Mouse (Mus musculus) left cerebral cortex, postnatal 14 days (tissue): ENCODE data around the gene Hes7. TPM values are rescaled to one million over a fixed set of nuclear protein-coding genes. Genes with fewer than 3 reads are reported as not detected.

Experiments
- DNase-seq, 2 experiments: peaks; one replicate each; pipeline ENCODE4 v3.0.0; 2021 to 2022; ENCODE audit warnings: low spot score in 2 of 2, mixed read lengths in 1 of 2
- intact Hi-C: fragments of 180-260 bp; cut with DNase I; formaldehyde crosslinking; loops from one replicate; pipeline ENCODE4 v1.15.1; 2025
- long read RNA-seq, 2 experiments: library from polyadenylated mRNA; stranded (forward); transcript quantifications; one replicate each; pipeline ENCODE4 v2.0.0; 2021
- total RNA-seq, 2 experiments: library from RNA; stranded (reverse); gene quantifications; 2 replicates each; pipeline ENCODE4 v1.2.3; 2021

The Hes7 gene
- total RNA-seq, result under 1 TPM; 0.55 to 0.70 TPM
- long read RNA-seq, experiment 1, partial matches to known transcripts, result 1 of 2 reads
- long read RNA-seq, experiment 1, other reads (novel, unspliced or antisense), result 1 of 2 reads
- long read RNA-seq, experiment 2, partial matches to known transcripts, result 0 of 1 reads
- long read RNA-seq, experiment 2, other reads (novel, unspliced or antisense), result 1 of 1 reads

DNA sequence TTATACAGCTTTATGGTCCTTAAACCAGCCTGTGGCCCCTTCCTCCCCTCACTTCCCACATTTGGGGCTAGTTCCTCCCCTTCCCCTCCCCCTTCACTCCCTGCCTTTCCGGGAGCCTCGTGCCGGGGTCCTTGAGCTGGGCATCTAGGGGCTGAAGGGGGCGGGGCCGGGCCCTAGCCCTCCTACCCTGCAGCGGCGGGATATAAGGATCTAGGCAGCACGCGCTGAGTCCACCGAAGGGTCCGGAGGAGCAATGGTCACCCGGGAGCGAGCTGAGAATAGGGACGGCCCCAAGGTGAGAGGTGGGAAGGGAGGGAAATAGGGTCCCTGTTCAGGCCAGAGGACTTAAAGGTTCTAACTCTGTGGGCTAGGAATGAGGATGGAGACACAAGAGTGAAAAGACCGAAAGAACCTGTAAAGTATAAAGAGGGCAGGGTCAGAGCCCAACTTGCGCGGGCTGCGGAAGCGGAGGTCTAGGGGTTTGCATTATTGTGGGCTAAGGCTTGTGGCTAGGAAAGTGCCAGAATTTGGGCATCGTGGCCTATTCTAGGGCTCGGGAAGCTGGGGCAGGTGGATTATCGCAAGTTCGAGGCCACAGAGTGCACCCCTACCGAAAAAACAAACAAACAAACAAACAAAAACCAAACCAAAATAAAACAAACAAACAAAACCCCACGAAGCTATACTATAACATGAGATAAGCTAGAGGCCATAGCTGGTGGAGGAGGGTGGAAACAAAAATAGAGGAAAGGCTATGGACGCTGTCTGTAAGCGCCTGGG is at the start of gene Hes7:
Hes7 (plus strand) TSS at position 184 of the 780 bp plus-strand sequence.
- no peak for DNase-seq
- intact Hi-C loops, result loop anchor here (5.0 kb wide), 1 partner anchor 247 kb away; the partner anchor contains the start of gene Chd3

DNA sequence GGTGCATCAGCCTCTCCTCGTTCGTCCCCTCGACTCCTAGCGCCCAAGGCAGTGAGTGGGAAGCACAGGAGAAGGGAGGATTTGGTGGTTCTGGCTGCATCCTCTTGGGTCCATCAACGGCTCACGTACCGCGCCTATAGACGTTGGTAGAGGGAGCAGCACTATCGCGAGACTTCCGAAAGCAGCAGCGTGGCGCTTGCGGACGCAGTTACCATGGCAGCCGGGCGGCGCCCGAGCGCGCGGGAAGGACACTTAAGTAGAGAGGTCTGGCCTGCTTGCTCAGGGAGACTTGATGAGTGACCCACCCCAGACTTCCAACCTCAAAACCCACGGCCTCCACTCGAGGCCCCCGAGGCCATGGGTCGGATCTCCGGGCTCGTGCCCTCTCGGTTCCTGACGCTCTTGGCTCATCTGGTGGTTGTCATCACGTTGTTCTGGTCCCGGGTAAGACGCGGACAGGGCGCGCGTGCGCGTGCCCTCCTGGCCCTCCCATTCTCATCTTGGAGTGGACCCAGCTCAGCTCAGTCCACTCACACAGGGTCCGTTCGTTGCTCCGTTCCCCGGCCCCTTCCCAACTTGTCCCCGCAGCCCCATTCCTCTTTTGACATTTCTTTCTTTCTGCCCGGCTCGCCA is 49.5 kb upstream of the Hes7 start, which contains the start of gene Tmem107:
Tmem107 (plus strand) TSS at position 217 of the 633 bp plus-strand sequence.
- DNase-seq, result peak; percentile 94 to 95
- intact Hi-C loops, result loop anchor here (2.0 kb wide), 1 partner anchor 16 kb away; no protein-coding TSS in a partner anchor

DNA sequence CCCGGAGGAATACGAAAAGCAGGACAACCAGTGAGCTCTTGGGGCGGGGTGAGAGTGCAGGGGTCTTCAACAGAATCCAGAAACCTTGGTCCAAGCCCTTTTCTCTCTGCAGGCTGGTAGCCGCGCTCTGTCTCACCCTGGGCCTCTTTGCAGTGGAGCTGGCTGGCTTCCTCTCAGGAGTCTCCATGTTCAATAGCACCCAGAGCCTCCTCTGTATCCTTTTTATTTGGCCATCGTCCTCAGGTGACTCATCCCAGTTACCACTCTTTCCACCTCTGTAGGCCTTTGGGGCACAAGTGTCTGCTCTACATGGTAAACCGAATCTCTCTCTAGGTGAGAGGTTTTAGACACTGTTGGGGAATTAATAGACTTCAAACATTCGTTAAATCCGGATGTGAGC is 48.9 kb upstream of the Hes7 start:
- DNase-seq, result no peak
- intact Hi-C loops, result loop anchor here (2.0 kb wide), 1 partner anchor 16 kb away; no protein-coding TSS in a partner anchor

DNA sequence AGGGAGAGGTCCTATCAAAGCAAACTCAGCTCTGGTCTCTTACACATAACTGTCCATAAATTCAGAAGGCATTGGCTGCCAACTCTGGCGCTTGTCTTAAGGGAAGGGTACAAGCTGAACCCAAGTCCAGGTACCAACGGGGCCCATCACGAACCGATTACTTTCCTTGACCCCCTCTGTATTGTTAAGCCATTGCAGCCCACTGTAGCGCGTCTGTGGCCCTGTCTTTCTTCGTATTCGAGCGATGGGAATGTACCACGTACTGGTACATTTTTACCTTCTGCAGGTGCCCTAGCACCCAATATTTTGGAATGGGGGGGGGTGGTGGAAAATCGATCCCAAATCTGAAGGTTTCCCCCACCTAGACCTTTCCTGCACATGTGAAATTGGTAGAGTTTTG is 48.0 kb upstream of the Hes7 start:
- intact Hi-C loops, result no loop called here
- no peak for DNase-seq

DNA sequence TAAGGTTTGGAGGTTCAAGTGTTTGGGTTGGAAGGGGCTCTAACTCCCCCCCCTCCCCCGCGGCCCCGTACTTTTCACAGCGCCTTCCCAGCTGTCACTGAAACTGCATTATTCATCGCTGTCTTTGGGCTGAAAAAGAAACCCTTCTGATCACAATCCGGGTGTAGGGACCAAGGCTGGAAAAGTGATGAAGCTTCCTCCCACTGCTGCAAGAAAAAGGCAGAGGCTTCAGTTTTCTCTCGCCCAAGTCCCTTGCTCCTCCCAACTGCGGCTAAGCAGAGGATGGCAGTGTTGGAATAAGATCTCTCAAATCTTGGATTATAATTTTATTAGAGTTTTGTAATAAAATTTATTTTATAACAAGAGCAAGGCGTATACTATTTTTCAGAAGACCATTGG is 47.5 kb upstream of the Hes7 start:
- no peak for DNase-seq
- intact Hi-C loops, result no loop called here

DNA sequence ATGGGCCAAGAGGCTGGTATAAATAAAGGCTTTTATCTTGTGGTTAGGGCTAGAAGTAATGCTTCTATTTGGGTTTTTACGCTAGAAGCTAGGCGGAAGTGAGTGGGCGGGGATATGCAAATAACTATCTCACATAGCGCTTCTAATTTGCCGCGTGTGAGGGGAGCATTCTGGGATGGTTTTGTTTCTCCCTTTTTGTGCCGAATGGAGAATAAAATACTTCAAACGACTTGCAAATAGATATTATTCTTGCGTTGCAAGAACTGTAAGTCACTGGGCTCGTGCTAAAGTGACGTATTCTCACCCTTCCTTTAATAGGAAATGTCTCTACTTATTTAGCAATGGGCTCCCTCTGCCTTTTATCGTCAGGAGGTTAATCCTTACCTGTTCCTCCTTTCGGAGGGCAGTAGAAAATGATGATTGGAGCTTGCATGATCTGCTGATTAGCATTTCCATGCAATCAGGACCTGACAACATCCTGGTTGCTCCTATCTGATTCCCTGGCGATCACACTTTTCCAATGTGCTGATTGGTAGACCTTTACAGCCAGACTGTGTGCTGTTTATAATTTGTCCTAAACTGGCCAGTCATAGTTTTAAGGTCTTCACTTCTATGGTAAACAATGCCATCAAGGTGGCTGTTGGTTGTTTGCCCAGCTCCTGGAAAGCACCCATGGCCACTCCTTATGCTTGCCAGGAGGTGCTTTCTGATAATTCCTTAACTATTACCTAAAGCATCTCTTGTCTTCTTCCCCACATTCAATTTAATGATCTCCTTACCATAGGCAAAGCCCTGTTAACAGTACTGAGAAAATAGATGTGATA is 46.9 kb upstream of the Hes7 start:
- peak; percentile 89 to 97 for DNase-seq
- intact Hi-C loops, result no loop called here

DNA sequence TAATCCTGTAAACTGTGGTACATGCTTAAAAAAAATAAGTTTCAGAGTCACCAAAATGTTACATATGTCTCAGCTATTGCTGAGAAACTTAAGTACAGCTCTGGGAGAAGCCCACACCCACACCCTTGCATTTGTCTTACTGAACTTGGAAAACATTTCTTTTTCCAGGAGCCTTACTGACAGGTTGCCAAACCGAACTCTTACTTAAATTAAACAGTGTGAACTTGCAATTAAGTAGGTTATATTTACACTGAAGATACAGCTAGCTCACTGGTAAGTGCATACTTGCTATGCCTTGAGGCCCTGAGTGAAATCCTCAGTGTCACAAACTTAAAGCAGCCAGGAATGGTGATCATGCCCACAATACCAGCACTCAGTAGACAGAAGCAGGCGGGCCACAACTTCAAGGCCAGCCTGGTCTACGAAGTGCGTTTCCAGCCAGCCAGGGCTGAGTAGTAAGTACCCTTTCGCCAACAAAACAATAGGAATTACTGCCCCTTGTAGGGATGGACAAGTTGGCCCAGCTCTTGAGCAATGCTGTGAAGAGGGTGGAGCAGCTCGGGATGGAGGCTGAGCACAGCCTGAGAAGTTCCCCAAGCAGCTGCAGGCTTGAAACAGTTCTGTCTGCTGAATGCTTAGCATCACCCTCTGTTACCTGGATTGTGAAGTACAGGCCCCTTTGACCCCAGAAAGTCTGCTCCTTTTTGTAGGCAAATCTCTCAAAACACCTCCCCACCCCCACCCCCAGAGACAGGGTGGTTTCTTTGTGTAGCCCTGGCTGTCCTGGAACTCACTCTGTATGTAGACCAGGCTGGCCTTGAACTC is 46.0 kb upstream of the Hes7 start:
- no peak for DNase-seq

DNA sequence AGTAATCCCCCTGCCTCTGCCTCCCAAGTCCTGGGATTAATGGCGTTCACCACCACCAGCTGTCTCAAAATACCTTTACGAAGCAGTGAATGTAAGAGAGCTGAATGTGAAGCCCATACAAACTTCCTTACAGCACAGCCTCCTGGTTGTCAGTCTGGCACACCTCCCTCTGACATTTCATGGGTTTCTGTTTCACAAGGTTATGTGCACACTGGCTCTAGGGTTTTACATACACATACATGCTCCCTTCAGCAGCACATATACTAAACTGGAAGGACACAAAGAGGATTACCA is 45.5 kb upstream of the Hes7 start:
- no peak for DNase-seq
- intact Hi-C loops, result no loop called here

More for the DNA sequence above, 46.0 kb upstream of the Hes7 start:
- intact Hi-C loops, result no loop called here

DNA sequence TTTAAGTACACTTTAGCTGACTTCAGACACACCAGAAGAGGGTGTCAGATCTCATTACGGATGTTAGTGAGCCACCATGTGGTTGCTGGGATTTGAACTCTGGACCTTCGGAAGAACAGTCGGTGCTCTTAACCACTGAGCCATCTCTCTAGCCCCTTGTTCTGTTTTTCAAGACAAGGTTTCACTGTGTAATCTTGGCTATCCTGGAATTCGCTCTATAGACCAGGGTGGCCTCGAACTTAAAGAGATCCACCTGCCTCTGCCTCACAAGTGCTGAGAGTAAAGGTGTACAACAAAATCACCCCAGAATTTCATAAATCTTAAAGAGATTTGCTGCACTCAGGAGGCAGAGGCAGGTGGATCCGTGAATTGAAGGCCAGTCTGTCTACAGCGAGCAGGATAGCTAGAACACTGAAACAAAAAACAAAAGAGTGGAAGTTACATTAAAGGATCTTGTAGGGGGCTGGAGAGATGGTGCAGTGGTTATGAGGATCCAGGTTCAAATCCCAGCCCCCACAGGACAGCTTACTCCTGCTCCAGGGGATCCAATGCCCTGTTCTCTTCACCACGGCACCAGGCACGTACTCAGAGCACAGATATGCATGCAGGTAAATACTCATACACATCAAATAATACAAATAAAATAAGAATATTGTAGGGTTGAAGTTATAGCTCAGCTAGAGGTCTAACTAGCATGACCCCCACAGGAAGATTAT is 44.3 kb upstream of the Hes7 start:
- no peak for DNase-seq
- intact Hi-C loops, result no loop called here

DNA sequence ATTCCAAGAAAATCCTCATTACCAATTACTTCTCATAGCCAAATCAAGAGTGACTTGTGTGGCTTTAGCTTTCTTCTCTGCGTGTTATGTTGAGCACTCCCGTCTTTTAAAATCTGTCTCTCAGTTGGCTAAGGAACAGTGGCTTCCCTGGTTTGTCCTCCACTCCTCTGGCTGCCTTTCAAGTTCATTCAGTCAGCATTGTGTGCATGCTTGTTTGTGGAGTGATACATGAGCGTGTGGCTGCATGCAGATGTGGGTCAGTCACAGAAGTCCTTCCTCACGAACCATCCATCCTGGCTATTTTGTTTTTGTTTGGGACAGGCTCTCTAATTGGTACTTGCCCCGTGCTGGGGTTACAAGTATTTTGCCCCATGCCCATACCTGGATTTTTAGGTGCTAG is 43.6 kb upstream of the Hes7 start:
- intact Hi-C loops, result no loop called here
- no peak for DNase-seq

DNA sequence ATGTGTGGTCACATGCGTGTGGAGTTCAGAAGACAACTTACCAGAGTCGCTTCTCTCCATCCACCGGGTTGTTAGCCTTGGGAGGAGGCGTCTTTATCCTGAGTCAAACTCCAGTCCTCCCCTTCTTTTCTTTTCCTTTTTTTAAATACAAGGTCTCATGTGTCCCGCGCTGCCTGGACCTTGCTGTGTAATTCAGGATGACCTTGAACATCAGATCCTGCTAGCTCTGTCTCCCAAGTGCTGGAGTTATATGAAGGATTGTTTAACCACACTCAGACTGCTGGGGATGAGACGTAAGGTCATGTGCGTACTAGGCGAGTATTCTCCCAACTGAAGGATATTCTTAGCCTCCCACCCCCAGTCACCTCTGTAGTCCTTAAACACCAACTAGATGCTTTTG is 42.9 kb upstream of the Hes7 start:
- intact Hi-C loops, result no loop called here
- no peak for DNase-seq

DNA sequence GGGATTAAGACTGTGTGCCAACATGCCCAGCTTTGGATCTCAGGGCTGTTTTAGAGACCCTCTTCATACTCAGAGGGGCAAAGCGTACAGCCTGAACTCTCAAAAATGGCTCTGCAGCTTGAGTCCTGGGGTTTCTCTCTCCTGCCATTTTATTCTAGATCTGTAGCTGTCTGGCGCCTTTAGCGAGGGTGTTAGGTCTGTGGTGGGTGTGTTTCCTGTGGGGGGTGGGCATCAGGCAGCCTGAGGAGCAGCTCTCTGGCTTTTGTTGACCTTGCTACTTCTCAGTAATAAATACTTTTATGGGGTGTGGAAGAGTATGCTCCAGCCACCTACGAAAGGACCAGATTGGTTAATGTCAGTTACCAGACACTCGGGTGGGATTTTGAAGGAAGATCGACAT is 42.2 kb upstream of the Hes7 start:
- intact Hi-C loops, result no loop called here
- DNase-seq, result no peak

DNA sequence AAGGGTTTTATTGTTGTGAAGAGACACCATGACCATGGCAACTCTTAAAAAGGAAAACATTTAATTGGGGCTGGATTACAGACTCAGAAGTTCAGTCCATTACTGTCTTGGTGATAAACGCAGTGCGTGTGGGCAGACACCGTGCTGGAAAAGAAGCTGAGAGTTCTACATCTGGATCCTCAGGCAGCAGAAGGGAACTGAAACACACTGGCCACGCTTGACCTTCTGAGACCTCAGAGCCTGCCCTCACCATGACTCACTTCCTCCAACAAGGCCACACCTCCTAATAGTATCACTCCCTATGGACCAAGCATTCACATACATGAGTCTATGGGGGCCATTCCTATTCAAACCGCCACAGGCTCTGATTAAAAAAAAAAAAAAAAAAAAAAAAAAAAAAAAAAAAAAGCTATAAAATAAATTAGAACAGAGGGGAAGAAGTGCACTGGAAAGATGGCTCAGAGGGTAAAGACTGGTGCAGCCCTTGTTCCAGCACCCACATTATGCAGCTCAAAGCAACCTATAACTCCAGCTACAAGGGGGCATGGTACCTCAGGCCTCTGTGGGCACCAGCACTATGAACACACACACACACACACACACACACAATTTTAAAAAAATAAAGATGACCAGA is 41.3 kb upstream of the Hes7 start:
- intact Hi-C loops, result no loop called here
- DNase-seq, result no peak

DNA sequence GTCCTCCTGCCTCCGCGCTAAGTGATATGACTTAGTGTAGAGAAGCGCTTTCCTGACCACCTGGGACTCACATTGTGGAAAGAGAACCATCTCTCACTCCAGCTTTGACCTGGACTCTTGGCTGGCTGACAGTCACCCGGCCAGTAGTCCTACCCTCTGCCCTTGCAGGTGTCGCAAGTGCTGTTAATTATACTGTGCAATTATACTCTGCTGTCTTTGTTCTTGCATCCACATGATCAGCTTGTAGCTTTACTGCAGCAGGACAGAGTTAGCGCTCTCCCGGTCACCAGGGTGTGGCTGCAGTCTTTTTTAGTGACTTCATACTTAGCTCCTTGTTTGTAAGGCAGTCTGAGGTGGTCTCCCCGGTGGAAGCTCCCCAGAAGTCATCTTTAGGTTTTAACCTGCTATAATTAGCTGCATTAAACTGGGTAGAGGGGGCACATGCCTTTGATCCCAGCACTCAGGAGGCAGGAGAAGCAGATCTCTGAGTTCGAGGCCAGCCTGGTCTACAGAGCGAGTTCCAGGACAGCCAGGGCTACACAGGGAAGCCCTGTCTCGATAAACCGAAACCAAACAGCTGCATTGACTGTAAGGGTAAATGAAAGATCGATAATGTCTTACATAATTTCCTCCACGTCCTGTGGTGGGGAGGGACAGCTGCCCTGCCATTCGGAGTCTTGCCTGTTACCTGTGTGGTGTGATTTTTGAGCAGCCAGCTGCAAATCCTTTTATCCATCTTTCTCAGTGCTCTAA is 39.9 kb upstream of the Hes7 start:
- no peak for DNase-seq
- intact Hi-C loops, result no loop called here

DNA sequence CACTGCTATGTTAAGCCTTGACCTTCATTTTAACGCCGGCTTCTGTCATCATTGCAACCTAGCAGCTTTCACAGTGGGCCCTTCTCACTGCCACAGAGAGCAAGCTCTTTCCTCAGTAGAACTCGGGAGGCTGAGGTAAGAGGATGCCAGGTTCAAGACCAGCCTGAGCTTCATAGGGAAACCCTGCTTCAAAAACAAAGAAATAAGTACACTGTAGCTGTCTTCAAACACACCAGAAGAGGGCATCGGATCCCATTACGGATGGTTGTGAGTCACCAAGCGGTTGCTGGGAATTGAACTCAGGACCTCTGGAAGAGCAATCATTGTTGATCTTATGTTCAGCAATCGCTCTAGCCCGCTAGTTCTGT is 39.4 kb upstream of the Hes7 start:
- DNase-seq, result no peak
- intact Hi-C loops, result no loop called here

DNA sequence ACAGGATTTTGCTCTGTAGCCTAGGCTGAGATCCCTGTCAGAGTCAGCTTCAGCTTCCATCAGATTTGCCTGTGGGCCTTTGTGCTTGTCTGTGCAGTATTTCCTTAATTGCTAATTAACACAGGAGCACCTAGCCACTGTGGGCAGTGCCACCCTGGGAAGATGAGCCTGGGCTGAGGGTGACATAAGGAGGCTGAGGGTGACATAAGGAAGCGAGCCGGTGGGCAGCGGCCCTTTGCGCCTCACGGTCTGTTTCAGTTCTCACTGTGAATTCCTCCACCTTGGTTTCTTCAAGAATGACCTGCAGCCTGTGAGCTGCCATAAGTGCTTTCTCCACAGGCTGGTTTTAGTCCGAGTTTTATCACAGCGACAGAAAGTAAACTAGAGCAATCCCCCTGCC is 38.6 kb upstream of the Hes7 start:
- intact Hi-C loops, result no loop called here
- no peak for DNase-seq

DNA sequence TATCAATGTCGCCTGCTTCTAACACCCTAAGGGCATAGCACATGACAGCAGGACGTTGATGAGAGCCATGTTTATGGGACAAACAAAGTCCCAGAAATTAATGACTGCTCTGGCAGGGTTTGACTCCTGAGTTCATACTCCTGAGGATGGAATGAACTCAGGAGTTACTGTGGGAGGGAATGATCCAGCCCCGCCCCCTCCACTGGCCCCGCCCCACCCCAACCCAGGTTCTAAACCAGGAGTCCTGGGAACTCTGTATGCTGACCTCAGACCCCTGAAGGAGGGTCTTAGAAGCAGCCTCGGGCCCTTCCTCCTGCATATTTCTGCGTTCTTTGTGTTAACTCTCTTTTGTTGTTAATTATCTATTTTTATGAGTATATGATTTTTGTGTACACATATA is 34.6 kb upstream of the Hes7 start:
- intact Hi-C loops, result loop anchor here (2.0 kb wide), 1 partner anchor 15 kb away; the partner anchor contains the start of gene Tmem107
- DNase-seq, result no peak
